Mouse (Mus musculus): ENCODE measurements around the gene Bap1. TPM values are rescaled to one million over a fixed set of nuclear protein-coding genes. Genes with fewer than 3 reads are reported as not detected.

Bap1 gene
- polyA plus RNA-seq, 1 experiment: 106 TPM

DNA sequence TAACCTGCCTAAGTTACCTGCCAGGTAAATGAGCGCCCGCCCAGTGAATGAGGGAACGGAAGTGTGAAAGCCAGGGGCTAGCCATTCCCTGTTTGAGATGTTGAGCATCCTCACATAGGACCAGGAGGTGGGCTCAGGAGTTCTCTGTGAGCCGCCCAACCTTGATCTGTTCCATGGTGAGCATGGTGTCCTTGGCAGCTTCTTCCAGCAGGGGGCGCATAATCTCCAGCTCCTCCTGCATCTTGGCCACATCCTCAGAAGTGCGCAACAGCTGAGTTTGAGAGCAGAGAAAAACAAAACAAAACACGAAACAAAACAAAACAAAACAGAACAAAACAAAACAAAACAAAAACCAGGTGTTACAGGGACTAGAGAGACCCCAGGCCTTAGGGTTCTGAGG, 20.9 kb downstream of the Bap1 start:
- no peak overlapping the region for H3K4me3 ChIP-seq (ENCODE audit: control insufficient read depth, insufficient read depth, low read length)
- H3K4me1 ChIP-seq (replicated peaks; ENCODE audit: control insufficient read depth, insufficient read depth, low read length): peaks cover 5% of the 10 kb centered on the region; the same call in 1 of the 2 replicates
- no peaks in the 10 kb centered on the region for H3K27me3 ChIP-seq (ENCODE audit: control insufficient read depth, insufficient read depth, low read length)
- whole genome bisulfite sequencing: 33% methylated on average over 7 of the region's 7 CpGs
- TF ChIP-seq POLR2A (IDR thresholded peaks at IDR 0.05; ENCODE audit: control insufficient read depth, extremely low read depth, insufficient read depth, low read length, poor library complexity) (no peak), CTCF (IDR thresholded peaks at IDR 0.05; ENCODE audit: borderline replicate concordance, control insufficient read depth, extremely low read depth, insufficient read depth, low read length, poor library complexity) (peak; percentile 81; the same call in 1 of the 2 replicates)
- peak; percentile 77 for DNase-seq
- no peaks in the 10 kb centered on the region for H3K36me3 ChIP-seq (ENCODE audit: control insufficient read depth, insufficient read depth, low read length)
- H3K27ac ChIP-seq (ENCODE audit: control insufficient read depth, insufficient read depth, low read length): no peak overlapping the region

DNA sequence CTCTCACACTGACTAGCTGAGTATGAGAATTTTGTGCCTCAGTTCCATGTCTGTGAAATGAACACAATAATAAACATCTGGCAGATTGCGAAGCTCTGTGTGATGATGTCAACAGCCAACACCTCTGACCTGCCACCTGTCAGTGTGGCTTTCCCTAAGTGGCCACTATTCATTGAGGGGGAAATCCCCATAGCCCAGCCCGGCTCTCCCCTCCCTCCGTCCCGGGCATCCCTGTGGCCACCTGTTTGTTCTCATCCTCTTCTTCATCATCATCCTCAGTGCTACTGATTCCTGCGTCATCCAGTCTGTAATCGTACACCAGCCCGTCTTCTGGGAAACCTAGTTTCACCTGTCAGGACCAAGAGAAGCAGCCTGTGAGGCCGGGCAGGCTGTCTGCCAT, 34.5 kb downstream of the Bap1 start:
- DNase-seq: no peak
- Histone ChIP-seq H3K4me1 (replicated peaks; ENCODE audit: control insufficient read depth, insufficient read depth, low read length) (no peaks in the 10 kb centered on the region), H3K27me3 (ENCODE audit: control insufficient read depth, insufficient read depth, low read length) (no peaks in the 10 kb centered on the region), H3K4me3 (ENCODE audit: control insufficient read depth, insufficient read depth, low read length) (no peak overlapping the region), H3K36me3 (ENCODE audit: control insufficient read depth, insufficient read depth, low read length) (no peaks in the 10 kb centered on the region), H3K27ac (ENCODE audit: control insufficient read depth, insufficient read depth, low read length) (no peak overlapping the region)
- WGBS: 89% methylated on average over 8 of the region's 8 CpGs
- TF ChIP-seq CTCF (IDR thresholded peaks at IDR 0.05; ENCODE audit: borderline replicate concordance, control insufficient read depth, extremely low read depth, insufficient read depth, low read length, poor library complexity) (no peak), POLR2A (IDR thresholded peaks at IDR 0.05; ENCODE audit: control insufficient read depth, extremely low read depth, insufficient read depth, low read length, poor library complexity) (no peak)

Other genes with a start within 250 kb of the Bap1 start
- 133 and 183 TPM in 2 replicates for gene Spcs1, start 249.8 kb upstream of the Bap1 start, polyA plus RNA-seq (2012; rRNA removed)
- gene Pbrm1, start 232.3 kb upstream of the Bap1 start, polyA plus RNA-seq (2012; rRNA removed): 32.1 and 47.0 TPM in 2 replicates
- 24.0 and 32.9 TPM in 2 replicates for gene Gnl3, start 232.3 kb upstream of the Bap1 start, polyA plus RNA-seq (2012; rRNA removed)
- gene Smim4, start 122.5 kb upstream of the Bap1 start, polyA plus RNA-seq (2012; rRNA removed): 77.4 and 91.1 TPM in 2 replicates
- 220 and 273 TPM in 2 replicates for gene Nt5dc2, start 120.4 kb upstream of the Bap1 start, polyA plus RNA-seq (2012; rRNA removed)
- gene Stab1, start 82.8 kb upstream of the Bap1 start, polyA plus RNA-seq (2012; rRNA removed): 17.2 and 26.7 TPM in 2 replicates
- 4.2 and 103 TPM in 2 replicates for gene Tnnc1, start 43.1 kb upstream of the Bap1 start, polyA plus RNA-seq (2012; rRNA removed)
- gene Nisch, start 34.5 kb upstream of the Bap1 start, polyA plus RNA-seq (2012; rRNA removed): 569 and 585 TPM in 2 replicates
- gene Sema3g, start 33.6 kb upstream of the Bap1 start, polyA plus RNA-seq (2012; rRNA removed): 1.9 and 2.4 TPM in 2 replicates
- 7.4 and 8.0 TPM in 2 replicates for gene Phf7, start 133 bp upstream of the Bap1 start, polyA plus RNA-seq (2012; rRNA removed)
- 0.39 and 0.54 TPM in 2 replicates for gene Dnah1, start 72.4 kb downstream of the Bap1 start, polyA plus RNA-seq (2012; rRNA removed)
- 23.8 and 24.2 TPM in 2 replicates for gene Capn7, start 85.2 kb downstream of the Bap1 start, polyA plus RNA-seq (2012; rRNA removed)
- 10.5 and 10.7 TPM in 2 replicates for gene Sh3bp5, start 184.6 kb downstream of the Bap1 start, polyA plus RNA-seq (2012; rRNA removed)
- gene Eaf1, start 242.9 kb downstream of the Bap1 start, polyA plus RNA-seq (2012; rRNA removed): 140 and 151 TPM in 2 replicates
- gene Mettl6, start 243.6 kb downstream of the Bap1 start, polyA plus RNA-seq (2012; rRNA removed): 26.4 and 28.8 TPM in 2 replicates